Mouse (Mus musculus) adrenal gland, adult 8-10 months (tissue): ENCODE measurements at regions not wholly inside any gene's neighbourhood (a gene's known extent, or its start where the extent isn't known, plus 50 kb on each side); places are given as distances from the start of the nearest gene placed in this dataset.

Experiments
- DNase-seq: peaks from one replicate; pipeline ENCODE4 v3.0.0; 2022

DNA sequence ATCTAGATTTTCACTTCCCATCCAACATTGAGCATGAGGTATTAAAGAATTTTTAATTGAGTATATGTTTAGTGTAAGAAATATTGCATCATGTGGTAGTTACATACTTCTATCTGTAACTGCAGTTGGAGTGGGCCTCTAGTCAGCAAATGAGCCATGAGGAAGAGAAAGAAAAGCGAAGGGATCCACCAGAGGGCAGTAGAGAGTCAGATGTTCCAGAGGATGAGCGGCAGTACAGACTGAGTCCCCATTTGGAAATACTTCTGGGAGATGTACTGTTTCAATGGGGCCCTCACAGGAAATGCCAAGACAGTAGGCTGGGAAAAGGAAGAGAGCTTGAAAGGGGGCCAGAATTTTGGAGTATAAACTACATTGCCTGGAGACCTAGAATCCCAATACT, 221.2 kb downstream of the Myh15 start:
- peak; percentile 27 for DNase-seq

GRCm38 (mm10) chr16:49288096-49288714, 230.9 kb downstream of the Myh15 start:
- DNase-seq, result peak; percentile 2

DNA sequence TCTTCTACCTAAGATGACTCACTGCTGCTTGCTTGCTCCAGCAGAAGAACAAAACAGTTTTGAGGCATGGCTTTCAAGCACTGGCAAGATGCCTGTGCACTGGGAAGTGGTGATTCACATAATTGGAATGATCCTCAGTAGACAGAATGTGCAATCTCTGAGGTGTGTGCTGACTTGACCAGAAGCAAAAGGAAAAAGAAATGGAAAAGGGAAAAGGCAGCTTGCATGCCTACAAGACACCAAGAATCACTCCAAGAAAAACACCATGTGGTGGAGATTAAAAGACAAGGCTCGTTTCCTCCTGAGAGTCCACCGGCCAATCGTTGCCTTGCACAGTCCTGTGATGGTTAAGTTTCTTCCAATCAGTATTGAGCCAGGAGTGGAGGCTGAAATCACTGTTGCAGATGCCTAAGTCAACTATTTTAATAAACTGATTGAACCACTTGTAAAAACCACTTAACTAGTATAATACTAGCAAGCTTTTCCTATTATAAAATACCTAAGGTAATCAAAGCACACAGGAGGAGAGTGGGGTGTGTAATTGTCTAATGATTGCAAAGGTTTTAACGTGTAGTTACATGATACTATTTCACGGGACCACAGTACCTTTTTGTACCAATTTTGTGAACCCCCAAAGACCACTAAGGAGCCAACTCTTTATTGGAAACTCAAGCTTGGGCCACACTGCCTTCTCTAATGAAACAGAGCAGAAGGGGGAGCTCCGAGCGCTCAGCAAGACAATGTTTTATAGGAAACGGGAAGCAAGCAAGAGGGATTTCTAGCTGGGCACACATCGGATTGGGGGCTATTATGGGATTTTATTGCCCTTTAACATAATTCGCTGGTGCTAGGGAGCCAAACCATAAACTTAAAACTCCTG, 232.2 kb downstream of the Myh15 start:
- peak; percentile 38 for DNase-seq

DNA sequence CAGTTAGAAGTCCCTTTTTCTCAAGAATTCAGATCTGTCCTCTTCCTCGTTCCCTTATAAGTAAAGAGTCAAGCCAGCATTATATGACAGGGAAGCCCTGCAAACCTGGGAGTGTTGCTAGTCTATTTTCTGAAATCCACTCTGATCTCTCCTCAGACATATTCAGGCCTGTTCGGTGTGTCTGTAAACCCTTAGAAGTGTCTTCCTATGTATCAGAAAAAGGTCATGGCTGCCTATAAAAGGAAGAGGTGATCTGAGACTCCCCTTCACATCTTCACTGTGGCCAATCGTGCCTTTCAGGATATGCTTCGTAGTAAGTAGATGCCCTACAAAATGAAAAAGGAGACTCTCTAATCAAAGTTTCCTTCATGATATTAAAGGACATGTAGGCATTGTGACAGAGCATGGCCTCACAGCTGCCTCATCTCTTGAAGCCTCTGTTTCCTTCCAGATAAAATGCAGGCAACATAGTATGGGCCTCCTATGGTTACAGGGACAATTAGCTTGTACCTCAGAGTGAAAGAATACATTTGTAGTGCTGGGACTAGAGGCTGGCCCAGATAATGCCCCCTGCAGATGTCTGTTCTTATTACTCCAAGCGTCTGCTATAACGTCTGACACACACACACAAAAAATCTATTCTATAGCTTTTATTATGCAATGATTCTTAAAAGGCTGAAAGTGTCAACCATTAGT, 246.5 kb downstream of the Myh15 start:
- DNase-seq, result no peak

GRCm38 (mm10) chr16:49304354-49304753, 247.1 kb downstream of the Myh15 start:
- no peak for DNase-seq

DNA sequence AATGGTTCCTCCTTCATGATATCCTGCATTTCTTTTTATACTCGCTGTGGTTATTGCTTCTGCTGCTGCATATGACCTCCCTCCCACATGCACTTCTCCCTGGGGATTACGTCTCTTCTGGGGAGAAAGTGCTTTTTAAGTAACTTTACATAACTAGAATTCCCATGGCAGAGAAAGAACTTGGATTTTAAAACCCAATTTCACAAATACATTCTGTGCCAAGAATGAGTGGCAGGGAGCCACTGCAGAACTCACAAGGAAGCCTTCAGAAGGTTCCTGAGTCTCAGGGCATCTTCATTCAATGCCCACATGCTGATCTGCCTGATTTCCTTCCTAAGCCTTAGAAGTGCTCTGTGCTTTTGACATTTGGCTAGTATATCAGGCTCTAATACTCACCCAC, 259.8 kb downstream of the Myh15 start:
- DNase-seq, result no peak

DNA sequence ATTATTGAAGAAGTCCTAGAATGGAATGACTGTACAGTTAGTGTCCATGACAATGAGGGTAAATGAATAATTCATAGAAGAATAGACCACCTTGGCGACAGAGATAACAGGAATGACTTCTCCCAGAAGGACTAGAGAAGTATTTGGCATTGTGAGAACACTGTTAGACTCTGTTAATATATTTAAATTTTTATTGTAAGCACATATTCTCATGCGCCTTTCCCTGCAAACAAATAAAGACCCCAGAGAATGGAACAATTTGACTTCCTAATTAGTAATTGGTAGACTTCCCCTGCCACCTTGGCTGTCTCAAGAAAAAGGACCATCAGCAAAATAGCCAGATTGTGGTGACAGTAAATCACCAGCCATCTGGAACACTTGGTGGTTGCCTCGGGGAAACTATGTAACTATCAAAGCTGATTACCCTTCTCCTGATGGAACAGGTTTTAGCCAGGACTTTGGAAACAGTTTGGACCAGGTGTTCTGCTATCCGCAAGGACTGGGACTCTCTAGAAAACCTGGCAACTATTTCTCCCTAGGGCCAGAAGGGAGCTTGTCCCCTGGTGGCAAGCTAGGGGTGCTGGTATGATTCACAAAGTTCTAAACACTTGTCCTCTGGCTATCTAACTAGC, 261.9 kb downstream of the Myh15 start:
- no peak for DNase-seq

- no peak for DNase-seq
Observed at GRCm38 (mm10) chr16:49319774-49320173, 262.5 kb downstream of the Myh15 start.

- DNase-seq, result no peak
Observed at GRCm38 (mm10) chr16:49321951-49322350, 264.7 kb downstream of the Myh15 start.

DNA sequence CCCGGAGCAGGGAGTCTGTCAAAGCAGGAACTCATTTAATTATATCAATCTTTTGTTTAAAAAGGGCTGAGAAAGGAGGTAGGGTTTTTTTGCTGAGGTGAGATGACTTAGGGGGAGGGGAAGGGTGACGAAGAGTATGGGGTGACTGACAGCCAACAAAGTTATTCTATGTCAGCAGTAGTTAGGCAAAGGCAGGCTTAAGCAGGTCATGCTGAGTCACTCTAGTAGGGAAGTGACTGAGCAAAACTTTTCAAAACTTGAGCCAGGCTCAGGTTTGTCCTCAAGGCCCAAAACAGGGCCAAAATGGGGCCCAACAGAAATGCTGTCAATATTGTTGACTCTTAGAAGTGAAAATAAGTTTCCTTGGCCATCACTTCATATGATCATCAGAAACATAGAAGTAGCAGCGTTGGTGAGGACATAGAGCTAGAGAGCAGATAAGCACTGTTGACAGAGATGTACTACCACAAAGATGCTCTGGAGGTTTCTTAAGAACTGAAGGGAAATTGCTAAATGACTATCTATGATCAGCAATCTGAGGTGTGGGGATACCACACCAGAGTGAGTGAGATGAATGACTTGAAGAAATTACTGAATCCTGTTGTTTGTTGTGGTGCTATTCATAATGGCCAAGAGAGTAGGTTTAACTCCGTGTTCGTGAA, 273.6 kb downstream of the Myh15 start:
- no peak for DNase-seq

DNA sequence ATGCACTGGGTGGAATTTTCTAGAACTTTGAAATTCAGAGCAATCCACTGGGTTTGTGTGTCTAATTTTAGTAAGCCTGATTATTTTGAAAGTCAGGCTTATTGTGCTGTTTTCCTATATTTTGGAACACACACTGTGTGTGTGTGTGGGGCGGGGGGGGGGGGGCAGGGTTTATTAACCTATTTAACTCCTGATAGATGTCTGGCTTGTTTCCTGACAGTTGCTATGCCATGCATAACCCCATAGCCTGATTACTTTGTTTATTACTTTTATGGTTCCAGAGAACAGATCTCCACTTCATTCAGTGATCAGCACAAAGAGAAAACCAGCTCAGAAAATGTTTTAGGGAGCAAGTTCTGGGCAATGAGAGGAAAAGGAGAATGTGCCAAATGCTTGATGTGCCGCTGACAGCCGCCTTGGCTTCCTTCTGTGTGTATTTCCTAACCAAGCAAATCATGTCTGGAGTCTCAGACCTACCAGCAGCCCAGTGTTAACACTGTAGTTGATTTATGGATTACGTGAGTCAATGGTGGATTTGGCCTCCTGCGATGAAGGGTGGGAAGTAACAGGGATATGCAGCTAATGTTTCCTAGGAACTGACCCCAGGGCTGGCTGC, 274.9 kb downstream of the Myh15 start:
- no peak for DNase-seq

DNA sequence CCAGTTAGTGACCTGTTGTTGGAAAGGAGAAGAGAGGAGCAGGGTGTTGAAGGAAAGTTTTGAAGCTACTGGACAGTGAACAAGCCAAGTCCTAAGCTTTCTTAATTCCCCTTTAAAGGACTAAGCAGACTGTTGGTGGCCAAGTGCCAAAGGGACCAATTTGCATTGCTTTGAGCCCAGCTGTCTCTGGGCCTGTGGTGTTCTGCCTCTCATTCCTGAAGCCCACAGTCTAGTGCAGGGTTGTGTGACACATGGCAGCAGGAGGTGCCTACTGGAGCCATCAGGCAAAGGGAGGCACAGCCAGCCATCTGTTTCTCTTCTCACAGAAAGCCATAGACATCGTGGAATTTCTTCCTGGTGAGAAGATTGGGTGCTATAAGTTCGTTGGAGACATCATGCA, 278.6 kb downstream of the Myh15 start:
- DNase-seq, result no peak

- no peak for DNase-seq
Observed at GRCm38 (mm10) chr16:49337948-49338347, 280.7 kb downstream of the Myh15 start.

GRCm38 (mm10) chr16:49358404-49358803, 301.1 kb downstream of the Myh15 start:
- DNase-seq, result no peak

DNA sequence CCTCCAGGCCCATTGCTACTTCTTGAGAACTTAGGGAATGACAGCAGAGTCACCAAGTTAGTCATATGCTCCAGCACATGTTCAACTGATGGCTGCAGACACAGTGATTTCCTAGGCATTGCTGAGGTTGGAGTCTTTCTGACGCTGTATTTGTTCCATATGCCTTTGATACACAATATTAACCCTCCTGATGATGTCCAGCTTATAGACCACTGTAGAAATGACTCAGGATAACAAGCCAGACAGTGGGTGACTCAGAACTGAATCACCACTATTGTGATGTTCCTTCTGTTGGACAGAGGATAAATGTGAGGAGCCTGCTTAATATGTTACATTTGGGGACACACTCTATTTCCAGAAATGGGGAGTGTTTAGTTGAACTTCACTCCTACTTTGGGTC, 304.4 kb downstream of the Myh15 start:
- DNase-seq, result no peak

DNA sequence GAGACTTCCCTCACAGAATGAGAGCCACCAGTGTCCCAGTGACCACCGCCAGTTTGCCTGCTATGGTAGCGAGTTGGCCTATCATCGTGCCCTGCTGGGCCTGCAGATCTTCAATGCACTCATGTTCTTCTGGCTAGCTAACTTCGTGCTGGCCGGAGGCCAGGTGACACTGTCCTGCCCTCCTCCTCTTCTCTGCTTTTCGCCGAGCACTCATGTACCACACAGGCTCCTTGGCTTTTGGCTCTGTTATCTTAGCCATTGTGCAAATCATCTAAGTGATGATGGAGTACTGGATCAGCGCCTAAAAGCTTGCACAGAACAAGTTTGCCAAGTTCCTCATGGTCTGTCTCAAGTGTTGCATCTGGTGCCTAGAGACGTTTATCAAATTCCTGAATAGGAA, 312.2 kb downstream of the Myh15 start:
- DNase-seq, result no peak

DNA sequence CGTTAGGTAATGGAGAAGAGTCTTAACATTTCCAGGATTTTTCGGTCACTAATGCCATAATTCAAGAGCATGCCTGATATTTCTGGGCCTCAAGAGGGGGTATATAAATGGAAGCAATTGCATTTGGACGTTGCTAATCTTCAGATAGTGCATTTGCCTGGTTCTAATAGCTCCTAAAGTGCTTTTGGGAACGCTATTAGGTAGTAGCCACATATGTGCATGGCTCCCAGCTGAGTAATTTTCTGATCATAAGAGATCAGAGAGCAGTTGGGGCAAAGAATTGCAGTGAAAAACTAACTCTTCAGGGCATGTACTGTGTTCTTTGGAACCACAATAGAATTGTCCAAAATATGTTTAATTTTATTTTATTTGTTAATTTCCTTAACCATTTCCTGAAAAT, 317.8 kb downstream of the Myh15 start:
- DNase-seq, result no peak

- DNase-seq, result no peak
Observed at GRCm38 (mm10) chr16:49378917-49379473, 320.0 kb upstream of the Ift57 start.

GRCm38 (mm10) chr16:49388135-49388534, 310.9 kb upstream of the Ift57 start:
- DNase-seq, result no peak

- no peak for DNase-seq
Observed at GRCm38 (mm10) chr16:49407956-49408795, 290.9 kb upstream of the Ift57 start.

DNA sequence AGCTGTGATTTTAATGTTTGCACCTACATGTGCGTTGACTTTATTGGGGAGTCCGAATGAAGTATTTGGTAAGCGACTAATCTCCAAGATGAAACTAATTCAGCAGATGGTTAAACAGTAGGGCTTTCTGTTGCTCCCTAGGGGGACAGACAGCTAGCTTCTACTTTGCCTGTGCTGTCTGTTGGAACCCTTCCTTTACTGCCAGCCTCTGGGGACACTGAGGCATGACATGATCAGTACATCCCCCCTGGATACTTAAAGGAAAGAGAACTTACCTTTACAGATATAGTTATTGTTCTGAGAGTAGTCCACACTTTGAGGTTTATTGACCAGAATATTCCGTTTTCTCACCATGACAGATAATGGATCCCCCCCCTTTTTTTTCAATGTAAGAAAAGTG, 289.8 kb upstream of the Ift57 start:
- no peak for DNase-seq
